Mouse (Mus musculus) left cerebral cortex, postnatal 25 days (tissue): Measurements from ENCODE around the gene Fam198a. TPM values are rescaled to one million over a fixed set of nuclear protein-coding genes. Genes with fewer than 3 reads are reported as not detected.

Experiments
- total RNA-seq, 2 experiments: library from RNA; stranded (reverse); gene quantifications; 2 replicates each; pipeline ENCODE4 v1.2.3; 2021

Gene Fam198a
- total RNA-seq, 2 experiments from 2014 or later, result 5.4 to 6.9 TPM

Other genes starting within 250 kb of the Fam198a start
- gene Sec22c, start 245.5 kb upstream of the Fam198a start, total RNA-seq, result 10 to 100 TPM; 26.8 to 28.8 TPM
- gene Ss18l2, start 240.7 kb upstream of the Fam198a start, total RNA-seq, result 10 to 100 TPM; 79.0 to 92.0 TPM
- gene Nktr, start 231.8 kb upstream of the Fam198a start, total RNA-seq, result 100 to 1,000 TPM in 1 of 2 experiments, 10 to 100 TPM in 1; 95.5 to 124 TPM
- gene Zfp651, start 191.7 kb upstream of the Fam198a start, total RNA-seq, result 100 to 1,000 TPM; 108 to 115 TPM
- 1 to 10 TPM; 4.9 to 5.5 TPM for gene Klhl40, start 173.4 kb upstream of the Fam198a start, total RNA-seq
- gene Hhatl, start 158.5 kb upstream of the Fam198a start, total RNA-seq, result 10 to 100 TPM; 16.1 to 18.8 TPM
- gene Ccdc13, start 111.5 kb upstream of the Fam198a start, total RNA-seq, result 1 to 10 TPM; 5.2 to 6.9 TPM
- gene Higd1a, start 92.6 kb upstream of the Fam198a start, total RNA-seq, result 10 to 100 TPM; 94.1 to 99.6 TPM
- gene Ackr2, start 52.6 kb upstream of the Fam198a start, total RNA-seq, result 1 to 10 TPM; 5.5 to 7.6 TPM
- gene Cyp8b1, start 34.7 kb upstream of the Fam198a start, total RNA-seq, result not detected
- gene Pomgnt2, start 46.1 kb downstream of the Fam198a start, total RNA-seq, result 10 to 100 TPM; 34.3 to 43.1 TPM
- 100 to 1,000 TPM; 116 to 117 TPM for gene Snrk, start 166.3 kb downstream of the Fam198a start, total RNA-seq